Mouse (Mus musculus): Measurements from ENCODE around the gene Cnpy2. TPM values are rescaled to one million over a fixed set of nuclear protein-coding genes. Genes with fewer than 3 reads are reported as not detected.
A peak's percentile ranks its signal among the peaks of the same experiment; 100 is the strongest.
"Not testable (repeated sequence)": the region's sequence is repeated elsewhere in the genome, so short reads cannot be mapped to it uniquely, and the experiment has no call there.

Gene Cnpy2
- polyA plus RNA-seq (2014; fragmentation: Nextera tagmentation; extraction: Ambion mirVana) = 229 and 245 TPM in 2 replicates

- Histone ChIP-seq H3K9ac (ENCODE audit: low read depth, low read length) (peak within 1 kb of the TSS; percentile 98), H3K9me3 (ENCODE audit: control insufficient read depth, low read length) (no peaks in the 10 kb centered on the region), H3K36me3 (ENCODE audit: control insufficient read depth, insufficient read depth, low read length) (peaks cover 12% of the 10 kb centered on the region; the same call in 1 of the 2 replicates), H3K4me3 (ENCODE audit: low read depth, low read length) (peak within 1 kb of the TSS; percentile 77), H3K27ac (ENCODE audit: low read depth, low read length) (peak within 1 kb of the TSS; percentile 89), H3K4me2 (replicated peaks; ENCODE audit: low read depth, low read length) (peak within 1 kb of the TSS; percentile 84), H3K27me3 (ENCODE audit: control insufficient read depth, insufficient read depth, low read length) (no peaks in the 10 kb centered on the region), H3K4me1 (replicated peaks; ENCODE audit: control insufficient read depth, insufficient read depth, low read length) (peaks cover 9% of the 10 kb centered on the region; the same call in 1 of the 2 replicates)
- under 1% methylated on average over 40 of the region's 40 CpGs for WGBS
- DNase-seq (ENCODE audit: low spot score) (peak; percentile 96), ATAC-seq (ENCODE audit: low FRiP score) (peak; percentile 96)
Observed at GRCm38 (mm10) chr10:128322141-128323108, at the start of gene Cnpy2. Cnpy2 (plus strand) TSS chr10:128322459.

- not testable (repeated sequence) for H3K4me1 ChIP-seq (replicated peaks; ENCODE audit: control insufficient read depth, insufficient read depth, low read length); H3K9ac ChIP-seq (ENCODE audit: low read depth, low read length); ATAC-seq (ENCODE audit: low FRiP score); H3K27ac ChIP-seq (ENCODE audit: low read depth, low read length); H3K4me2 ChIP-seq (replicated peaks; ENCODE audit: low read depth, low read length); H3K9me3 ChIP-seq (ENCODE audit: control insufficient read depth, low read length); H3K36me3 ChIP-seq (ENCODE audit: control insufficient read depth, insufficient read depth, low read length); DNase-seq (ENCODE audit: low spot score); H3K4me3 ChIP-seq (ENCODE audit: low read depth, low read length); H3K27me3 ChIP-seq (ENCODE audit: control insufficient read depth, insufficient read depth, low read length)
- WGBS = 92% methylated on average over 4 of the region's 7 CpGs
Observed at GRCm38 (mm10) chr10:128272819-128273439, 49.3 kb upstream of the Cnpy2 start.

GRCm38 (mm10) chr10:128275374-128275773 lies 46.9 kb upstream of the Cnpy2 start:
- not testable (repeated sequence) for H3K4me1 ChIP-seq (replicated peaks; ENCODE audit: control insufficient read depth, insufficient read depth, low read length); DNase-seq (ENCODE audit: low spot score); H3K27me3 ChIP-seq (ENCODE audit: control insufficient read depth, insufficient read depth, low read length); H3K36me3 ChIP-seq (ENCODE audit: control insufficient read depth, insufficient read depth, low read length); H3K9me3 ChIP-seq (ENCODE audit: control insufficient read depth, low read length); ATAC-seq (ENCODE audit: low FRiP score); H3K27ac ChIP-seq (ENCODE audit: low read depth, low read length); H3K9ac ChIP-seq (ENCODE audit: low read depth, low read length); H3K4me3 ChIP-seq (ENCODE audit: low read depth, low read length); H3K4me2 ChIP-seq (replicated peaks; ENCODE audit: low read depth, low read length)
- 93% methylated on average over 1 of the region's 1 CpGs for WGBS

GRCm38 (mm10) chr10:128278158-128278557 lies 44.1 kb upstream of the Cnpy2 start:
- WGBS = 52% methylated on average over 6 of the region's 6 CpGs
- Histone ChIP-seq H3K4me3 (ENCODE audit: low read depth, low read length) (no peak overlapping the region), H3K9me3 (ENCODE audit: control insufficient read depth, low read length) (no peaks in the 10 kb centered on the region), H3K27me3 (ENCODE audit: control insufficient read depth, insufficient read depth, low read length) (no peaks in the 10 kb centered on the region), H3K4me2 (replicated peaks; ENCODE audit: low read depth, low read length) (no peak overlapping the region), H3K27ac (ENCODE audit: low read depth, low read length) (no peak overlapping the region), H3K4me1 (replicated peaks; ENCODE audit: control insufficient read depth, insufficient read depth, low read length) (no peaks in the 10 kb centered on the region), H3K9ac (ENCODE audit: low read depth, low read length) (no peak overlapping the region), H3K36me3 (ENCODE audit: control insufficient read depth, insufficient read depth, low read length) (peaks cover 2% of the 10 kb centered on the region; the same call in 1 of the 2 replicates)
- ATAC-seq (ENCODE audit: low FRiP score) (no peak), DNase-seq (ENCODE audit: low spot score) (no peak)

- no peaks in the 10 kb centered on the region for H3K27me3 ChIP-seq (ENCODE audit: control insufficient read depth, insufficient read depth, low read length)
- H3K9ac ChIP-seq (ENCODE audit: low read depth, low read length) = no peak overlapping the region
- H3K9me3 ChIP-seq (ENCODE audit: control insufficient read depth, low read length) = no peaks in the 10 kb centered on the region
- H3K27ac ChIP-seq (ENCODE audit: low read depth, low read length) = no peak overlapping the region
- ATAC-seq (ENCODE audit: low FRiP score) (no peak), DNase-seq (ENCODE audit: low spot score) (no peak)
- no peaks in the 10 kb centered on the region for H3K4me1 ChIP-seq (replicated peaks; ENCODE audit: control insufficient read depth, insufficient read depth, low read length)
- peaks cover 2% of the 10 kb centered on the region; the same call in 1 of the 2 replicates for H3K36me3 ChIP-seq (ENCODE audit: control insufficient read depth, insufficient read depth, low read length)
- H3K4me3 ChIP-seq (ENCODE audit: low read depth, low read length) = no peak overlapping the region
- WGBS = 88% methylated on average over 6 of the region's 6 CpGs
- no peak overlapping the region for H3K4me2 ChIP-seq (replicated peaks; ENCODE audit: low read depth, low read length)
Observed at GRCm38 (mm10) chr10:128280943-128281342, 41.3 kb upstream of the Cnpy2 start.

GRCm38 (mm10) chr10:128281682-128282081 lies 40.6 kb upstream of the Cnpy2 start:
- Histone ChIP-seq H3K27ac (ENCODE audit: low read depth, low read length) (no peak overlapping the region), H3K36me3 (ENCODE audit: control insufficient read depth, insufficient read depth, low read length) (no peaks in the 10 kb centered on the region; the same call in 1 of the 2 replicates), H3K9ac (ENCODE audit: low read depth, low read length) (no peak overlapping the region), H3K9me3 (ENCODE audit: control insufficient read depth, low read length) (no peaks in the 10 kb centered on the region), H3K4me1 (replicated peaks; ENCODE audit: control insufficient read depth, insufficient read depth, low read length) (no peaks in the 10 kb centered on the region), H3K27me3 (ENCODE audit: control insufficient read depth, insufficient read depth, low read length) (no peaks in the 10 kb centered on the region), H3K4me3 (ENCODE audit: low read depth, low read length) (no peak overlapping the region), H3K4me2 (replicated peaks; ENCODE audit: low read depth, low read length) (no peak overlapping the region)
- 90% methylated on average over 14 of the region's 14 CpGs for WGBS
- DNase-seq (ENCODE audit: low spot score) (no peak), ATAC-seq (ENCODE audit: low FRiP score) (no peak)

GRCm38 (mm10) chr10:128282886-128283450 lies 39.3 kb upstream of the Cnpy2 start:
- no peaks in the 10 kb centered on the region; the same call in 1 of the 2 replicates for H3K36me3 ChIP-seq (ENCODE audit: control insufficient read depth, insufficient read depth, low read length)
- H3K9me3 ChIP-seq (ENCODE audit: control insufficient read depth, low read length) = no peaks in the 10 kb centered on the region
- WGBS = 91% methylated on average over 20 of the region's 20 CpGs
- no peaks in the 10 kb centered on the region for H3K4me1 ChIP-seq (replicated peaks; ENCODE audit: control insufficient read depth, insufficient read depth, low read length)
- no peaks in the 10 kb centered on the region for H3K27me3 ChIP-seq (ENCODE audit: control insufficient read depth, insufficient read depth, low read length)
- no peak overlapping the region for H3K9ac ChIP-seq (ENCODE audit: low read depth, low read length)
- H3K27ac ChIP-seq (ENCODE audit: low read depth, low read length) = no peak overlapping the region
- ATAC-seq (ENCODE audit: low FRiP score) (no peak), DNase-seq (ENCODE audit: low spot score) (no peak)
- H3K4me3 ChIP-seq (ENCODE audit: low read depth, low read length) = no peak overlapping the region
- H3K4me2 ChIP-seq (replicated peaks; ENCODE audit: low read depth, low read length) = no peak overlapping the region

GRCm38 (mm10) chr10:128283604-128284579 lies 38.4 kb upstream of the Cnpy2 start:
- DNase-seq (ENCODE audit: low spot score) = peak; percentile 88
- H3K27ac ChIP-seq (ENCODE audit: low read depth, low read length) = no peak overlapping the region
- no peaks in the 10 kb centered on the region for H3K9me3 ChIP-seq (ENCODE audit: control insufficient read depth, low read length)
- H3K4me1 ChIP-seq (replicated peaks; ENCODE audit: control insufficient read depth, insufficient read depth, low read length) = no peaks in the 10 kb centered on the region
- H3K4me2 ChIP-seq (replicated peaks; ENCODE audit: low read depth, low read length) = no peak overlapping the region
- ATAC-seq (ENCODE audit: low FRiP score) = peak; percentile 33; the same call in 1 of the 2 replicates
- H3K27me3 ChIP-seq (ENCODE audit: control insufficient read depth, insufficient read depth, low read length) = no peaks in the 10 kb centered on the region
- H3K4me3 ChIP-seq (ENCODE audit: low read depth, low read length) = no peak overlapping the region
- 65% methylated on average over 31 of the region's 31 CpGs for WGBS
- no peak overlapping the region for H3K9ac ChIP-seq (ENCODE audit: low read depth, low read length)
- no peaks in the 10 kb centered on the region; the same call in 1 of the 2 replicates for H3K36me3 ChIP-seq (ENCODE audit: control insufficient read depth, insufficient read depth, low read length)
